Mouse (Mus musculus) gastrocnemius, postnatal 36 days (tissue): ENCODE measurements at regions not wholly inside any gene's neighbourhood (a gene's known extent, or its start where the extent isn't known, plus 50 kb on each side); places are given as distances from the start of the nearest gene placed in this dataset.
"Not testable (repeated sequence)": the region's sequence is repeated elsewhere in the genome, so short reads cannot be mapped to it uniquely, and the experiment has no call there.

ENCODE experiments used
- DNase-seq, 2 experiments: peaks; one replicate each; pipeline ENCODE4 v3.0.0; 2022
- intact Hi-C: fragments of 180-260 bp; cut with DNase I; formaldehyde crosslinking; loops from one replicate; pipeline ENCODE4 v1.15.1; 2025

- DNase-seq, result no peak
- intact Hi-C loops, result no loop called here
Measured at GRCm38 (mm10) chr12:56081406-56081805, 245.3 kb downstream of the Brms1l start.

- intact Hi-C loops, result no loop called here
- no peak for DNase-seq
Measured at GRCm38 (mm10) chr12:56064183-56064582, 228.1 kb downstream of the Brms1l start.

- no peak for DNase-seq
- intact Hi-C loops, result loop anchor here (2.0 kb wide), 1 partner anchor 482 kb away; no protein-coding TSS in a partner anchor
Measured at GRCm38 (mm10) chr12:56058876-56059275, 222.8 kb downstream of the Brms1l start.

- intact Hi-C loops, result loop anchor here (2.0 kb wide), 1 partner anchor 482 kb away; no protein-coding TSS in a partner anchor
- DNase-seq, result peak; percentile 42 to 43
Measured at GRCm38 (mm10) chr12:56058463-56058862, 222.3 kb downstream of the Brms1l start.

GRCm38 (mm10) chr12:56055382-56055781 is 219.3 kb downstream of the Brms1l start:
- intact Hi-C loops, result no loop called here
- DNase-seq, result no peak

GRCm38 (mm10) chr12:56046050-56046449 is 209.9 kb downstream of the Brms1l start:
- no peak for DNase-seq
- intact Hi-C loops, result no loop called here

- intact Hi-C loops, result no loop called here
Measured at GRCm38 (mm10) chr12:56020954-56021514, 184.9 kb downstream of the Brms1l start.

GRCm38 (mm10) chr12:56020547-56020946 is 184.4 kb downstream of the Brms1l start:
- DNase-seq, result no peak
- intact Hi-C loops, result no loop called here

More at GRCm38 (mm10) chr12:56020954-56021514, 184.9 kb downstream of the Brms1l start:
- DNase-seq, result no peak

- DNase-seq, result no peak
- intact Hi-C loops, result no loop called here
Measured at GRCm38 (mm10) chr12:56009976-56010375, 173.9 kb downstream of the Brms1l start.

- DNase-seq, result no peak
- intact Hi-C loops, result no loop called here
Measured at GRCm38 (mm10) chr12:56005846-56006245, 169.7 kb downstream of the Brms1l start.

- no peak for DNase-seq
- intact Hi-C loops, result no loop called here
Measured at GRCm38 (mm10) chr12:56005321-56005720, 169.2 kb downstream of the Brms1l start.

- DNase-seq, result no peak
- intact Hi-C loops, result no loop called here
Measured at GRCm38 (mm10) chr12:56004479-56004878, 168.4 kb downstream of the Brms1l start.

GRCm38 (mm10) chr12:56003561-56003960 is 167.4 kb downstream of the Brms1l start:
- no peak for DNase-seq
- intact Hi-C loops, result no loop called here

GRCm38 (mm10) chr12:55996585-55997377 is 160.7 kb downstream of the Brms1l start:
- intact Hi-C loops, result no loop called here
- DNase-seq, result no peak

- no peak for DNase-seq
- intact Hi-C loops, result no loop called here
Measured at GRCm38 (mm10) chr12:55983565-55984351, 147.6 kb downstream of the Brms1l start.

GRCm38 (mm10) chr12:55983128-55983527 is 147.0 kb downstream of the Brms1l start:
- intact Hi-C loops, result no loop called here
- no peak for DNase-seq

GRCm38 (mm10) chr12:55974262-55974661 is 138.1 kb downstream of the Brms1l start:
- DNase-seq, result no peak
- intact Hi-C loops, result no loop called here

- DNase-seq, intact Hi-C loops: not testable (repeated sequence)
Measured at GRCm38 (mm10) chr12:55959319-55959718, 123.2 kb downstream of the Brms1l start.

GRCm38 (mm10) chr12:55940566-55940965 is 104.4 kb downstream of the Brms1l start:
- no peak for DNase-seq
- intact Hi-C loops, result no loop called here

- no peak for DNase-seq
- intact Hi-C loops, result no loop called here
Measured at GRCm38 (mm10) chr12:55939281-55940142, 103.4 kb downstream of the Brms1l start.
